Mouse (Mus musculus): ENCODE data around the gene Clcn7. TPM values are rescaled to one million over a fixed set of nuclear protein-coding genes. Genes with fewer than 3 reads are reported as not detected.

Gene Clcn7
- polyA plus RNA-seq, 1 experiment from 2014 or later = 33.6 TPM

GRCm38 (mm10) chr17:25107786-25108185 is 25.4 kb upstream of the Clcn7 start:
- Histone ChIP-seq H3K36me3 (ENCODE audit: control insufficient read depth, insufficient read depth, low read length) (peaks cover 44% of the 10 kb centered on the region), H3K27me3 (ENCODE audit: control insufficient read depth, insufficient read depth, low read depth, low read length) (no peaks in the 10 kb centered on the region), H3K4me1 (ENCODE audit: control insufficient read depth, insufficient read depth, low read length) (no peaks in the 10 kb centered on the region), H3K9ac (ENCODE audit: low read depth, low read length) (no peak overlapping the region), H3K9me3 (replicated peaks; ENCODE audit: control insufficient read depth, low read length, poor library complexity, severe bottlenecking) (no peaks in the 10 kb centered on the region), H3K27ac (ENCODE audit: low read length) (no peak overlapping the region), H3K4me3 (ENCODE audit: low read depth, low read length) (no peak overlapping the region), H3K4me2 (ENCODE audit: low read length) (no peak overlapping the region)
- ATAC-seq = no peak
- 97% methylated on average over 9 of the region's 16 CpGs for WGBS

- Histone ChIP-seq H3K27me3 (ENCODE audit: control insufficient read depth, insufficient read depth, low read depth, low read length) (no peaks in the 10 kb centered on the region), H3K9ac (ENCODE audit: low read depth, low read length) (no peak overlapping the region), H3K4me3 (ENCODE audit: low read depth, low read length) (no peak overlapping the region), H3K27ac (ENCODE audit: low read length) (no peak overlapping the region), H3K36me3 (ENCODE audit: control insufficient read depth, insufficient read depth, low read length) (peaks cover 34% of the 10 kb centered on the region), H3K9me3 (replicated peaks; ENCODE audit: control insufficient read depth, low read length, poor library complexity, severe bottlenecking) (no peaks in the 10 kb centered on the region), H3K4me1 (ENCODE audit: control insufficient read depth, insufficient read depth, low read length) (peaks cover 1% of the 10 kb centered on the region; the same call in 1 of the 2 replicates), H3K4me2 (ENCODE audit: low read length) (no peak overlapping the region)
- ATAC-seq = no peak
- 72% methylated on average over 2 of the region's 2 CpGs for WGBS
These were observed 23.6 kb upstream of the Clcn7 start for GRCm38 (mm10) chr17:25109578-25109977.

- Histone ChIP-seq H3K27ac (ENCODE audit: low read length) (no peak overlapping the region), H3K4me2 (ENCODE audit: low read length) (no peak overlapping the region), H3K36me3 (ENCODE audit: control insufficient read depth, insufficient read depth, low read length) (peaks cover 25% of the 10 kb centered on the region), H3K9ac (ENCODE audit: low read depth, low read length) (no peak overlapping the region), H3K4me1 (ENCODE audit: control insufficient read depth, insufficient read depth, low read length) (peaks cover 6% of the 10 kb centered on the region), H3K27me3 (ENCODE audit: control insufficient read depth, insufficient read depth, low read depth, low read length) (no peaks in the 10 kb centered on the region), H3K9me3 (replicated peaks; ENCODE audit: control insufficient read depth, low read length, poor library complexity, severe bottlenecking) (no peaks in the 10 kb centered on the region), H3K4me3 (ENCODE audit: low read depth, low read length) (no peak overlapping the region)
- no peak for ATAC-seq
- 93% methylated on average over 6 of the region's 6 CpGs for WGBS
These were observed 22.6 kb upstream of the Clcn7 start for GRCm38 (mm10) chr17:25110590-25110989.

GRCm38 (mm10) chr17:25111220-25111619 is 22.0 kb upstream of the Clcn7 start:
- Histone ChIP-seq H3K9ac (ENCODE audit: low read depth, low read length) (no peak overlapping the region), H3K27ac (ENCODE audit: low read length) (no peak overlapping the region), H3K4me3 (ENCODE audit: low read depth, low read length) (no peak overlapping the region), H3K4me2 (ENCODE audit: low read length) (no peak overlapping the region), H3K36me3 (ENCODE audit: control insufficient read depth, insufficient read depth, low read length) (peaks cover 18% of the 10 kb centered on the region), H3K9me3 (replicated peaks; ENCODE audit: control insufficient read depth, low read length, poor library complexity, severe bottlenecking) (no peaks in the 10 kb centered on the region), H3K4me1 (ENCODE audit: control insufficient read depth, insufficient read depth, low read length) (peaks cover 7% of the 10 kb centered on the region), H3K27me3 (ENCODE audit: control insufficient read depth, insufficient read depth, low read depth, low read length) (no peaks in the 10 kb centered on the region)
- no peak for ATAC-seq
- WGBS = 95% methylated on average over 5 of the region's 5 CpGs

GRCm38 (mm10) chr17:25111739-25112422 is 21.3 kb upstream of the Clcn7 start:
- Histone ChIP-seq H3K27ac (ENCODE audit: low read length) (no peak overlapping the region), H3K4me3 (ENCODE audit: low read depth, low read length) (no peak overlapping the region), H3K4me1 (ENCODE audit: control insufficient read depth, insufficient read depth, low read length) (peaks cover 9% of the 10 kb centered on the region)

DNA sequence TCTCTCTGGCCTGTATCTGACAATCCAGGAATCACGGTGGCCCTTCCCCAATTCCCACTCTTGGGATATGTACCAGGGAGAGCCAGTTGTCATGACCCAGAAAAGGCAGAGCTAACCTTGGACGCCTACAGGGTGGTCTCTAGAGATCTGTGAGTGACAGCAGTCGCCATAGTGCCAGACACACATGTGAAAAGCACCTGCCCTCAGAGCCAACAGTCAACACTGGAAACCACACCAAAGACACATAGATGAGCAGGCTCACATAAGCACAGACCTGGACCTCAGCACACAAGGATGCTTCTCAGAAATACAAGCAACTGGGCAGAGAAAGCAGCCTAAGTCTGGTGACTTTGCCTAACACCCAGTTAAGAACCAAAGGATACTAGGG is 20.8 kb upstream of the Clcn7 start:
- Histone ChIP-seq H3K9ac (ENCODE audit: low read depth, low read length) (no peak overlapping the region), H3K27ac (ENCODE audit: low read length) (no peak overlapping the region), H3K36me3 (ENCODE audit: control insufficient read depth, insufficient read depth, low read length) (peaks cover 8% of the 10 kb centered on the region), H3K4me2 (ENCODE audit: low read length) (no peak overlapping the region), H3K27me3 (ENCODE audit: control insufficient read depth, insufficient read depth, low read depth, low read length) (no peaks in the 10 kb centered on the region), H3K4me3 (ENCODE audit: low read depth, low read length) (no peak overlapping the region), H3K9me3 (replicated peaks; ENCODE audit: control insufficient read depth, low read length, poor library complexity, severe bottlenecking) (no peaks in the 10 kb centered on the region), H3K4me1 (ENCODE audit: control insufficient read depth, insufficient read depth, low read length) (peaks cover 9% of the 10 kb centered on the region)
- WGBS = 89% methylated on average over 3 of the region's 3 CpGs
- ATAC-seq = no peak

More at GRCm38 (mm10) chr17:25111739-25112422, 21.3 kb upstream of the Clcn7 start:
- H3K9me3 ChIP-seq (replicated peaks; ENCODE audit: control insufficient read depth, low read length, poor library complexity, severe bottlenecking) = no peaks in the 10 kb centered on the region
- no peak overlapping the region for H3K9ac ChIP-seq (ENCODE audit: low read depth, low read length)
- WGBS = 86% methylated on average over 8 of the region's 8 CpGs
- peaks cover 14% of the 10 kb centered on the region for H3K36me3 ChIP-seq (ENCODE audit: control insufficient read depth, insufficient read depth, low read length)
- no peaks in the 10 kb centered on the region for H3K27me3 ChIP-seq (ENCODE audit: control insufficient read depth, insufficient read depth, low read depth, low read length)
- ATAC-seq = no peak
- H3K4me2 ChIP-seq (ENCODE audit: low read length) = no peak overlapping the region

GRCm38 (mm10) chr17:25114908-25115645 is 18.1 kb upstream of the Clcn7 start:
- 11% methylated on average over 23 of the region's 23 CpGs for WGBS
- Histone ChIP-seq H3K27ac (ENCODE audit: low read length) (peak overlapping the region; percentile 87), H3K9me3 (replicated peaks; ENCODE audit: control insufficient read depth, low read length, poor library complexity, severe bottlenecking) (no peaks in the 10 kb centered on the region), H3K9ac (ENCODE audit: low read depth, low read length) (peak overlapping the region; percentile 65), H3K4me3 (ENCODE audit: low read depth, low read length) (peak overlapping the region; percentile 48), H3K27me3 (ENCODE audit: control insufficient read depth, insufficient read depth, low read depth, low read length) (no peaks in the 10 kb centered on the region), H3K36me3 (ENCODE audit: control insufficient read depth, insufficient read depth, low read length) (peaks cover 3% of the 10 kb centered on the region; the same call in 1 of the 2 replicates), H3K4me1 (ENCODE audit: control insufficient read depth, insufficient read depth, low read length) (peaks cover 9% of the 10 kb centered on the region), H3K4me2 (ENCODE audit: low read length) (peak overlapping the region; percentile 98)
- ATAC-seq = no peak; the same call in 1 of the 2 replicates

DNA sequence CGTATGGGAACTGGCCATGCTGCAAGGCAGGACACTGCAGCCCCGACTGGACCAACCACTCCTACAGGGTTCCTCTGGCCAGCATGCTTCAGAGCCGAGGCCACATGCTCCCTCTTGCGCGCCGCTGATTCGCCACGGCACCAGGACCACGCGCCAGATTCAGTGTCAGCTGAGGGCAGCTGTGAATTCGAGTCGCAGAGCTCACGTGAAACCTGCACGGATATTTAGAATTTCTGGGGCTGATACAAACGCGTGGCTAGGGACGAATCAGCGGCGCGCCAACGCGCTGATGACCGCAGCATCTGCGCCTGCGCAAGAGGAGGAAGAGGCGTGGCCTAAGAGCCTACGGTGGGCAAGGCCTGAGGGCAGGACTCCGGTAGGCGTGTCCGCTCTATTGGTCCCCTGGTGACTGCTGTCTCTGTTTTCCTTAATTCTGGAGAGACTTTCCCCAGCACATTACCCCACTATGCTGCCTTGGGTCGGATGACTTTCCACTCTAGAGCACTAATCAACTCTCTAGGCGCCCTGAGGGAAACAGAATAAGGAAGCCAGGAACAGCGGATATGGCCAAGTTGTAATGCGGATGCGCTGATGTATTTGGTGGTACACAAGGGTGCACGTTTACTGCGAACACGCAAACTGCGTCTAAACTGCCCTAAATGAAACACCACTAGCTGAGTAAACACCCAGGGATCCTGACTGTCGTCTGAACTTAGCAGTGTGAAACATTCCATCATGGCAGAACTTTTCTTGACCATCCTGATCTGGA is 17.3 kb upstream of the Clcn7 start, which contains the start of gene Telo2:
Telo2 (minus strand) TSS at position 304 of the 769 bp plus-strand sequence.
- Histone ChIP-seq H3K27ac (ENCODE audit: low read length) (peak within 1 kb of the TSS; percentile 87), H3K27me3 (ENCODE audit: control insufficient read depth, insufficient read depth, low read depth, low read length) (no peaks in the 10 kb centered on the region), H3K4me3 (ENCODE audit: low read depth, low read length) (peak within 1 kb of the TSS; percentile 48), H3K9me3 (replicated peaks; ENCODE audit: control insufficient read depth, low read length, poor library complexity, severe bottlenecking) (no peaks in the 10 kb centered on the region), H3K4me1 (ENCODE audit: control insufficient read depth, insufficient read depth, low read length) (peaks cover 9% of the 10 kb centered on the region), H3K36me3 (ENCODE audit: control insufficient read depth, insufficient read depth, low read length) (0 out of 2 replicates have a peak, but pooled peaks cover under 1% of the 10 kb centered on the region), H3K4me2 (ENCODE audit: low read length) (peak within 1 kb of the TSS; percentile 98), H3K9ac (ENCODE audit: low read depth, low read length) (peak within 1 kb of the TSS; percentile 65)
- 4% methylated on average over 40 of the region's 40 CpGs for WGBS
- peak; percentile 94 for ATAC-seq

All from midbrain, embryonic 16.5 days (tissue).